Mouse (Mus musculus) hindbrain, embryonic 11.5 days (tissue): ENCODE data around the gene Pald1. TPM values are rescaled to one million over a fixed set of nuclear protein-coding genes. Genes with fewer than 3 reads are reported as not detected.

Experiments used
- ATAC-seq: fragments of 200-750 bp; cut with Nextera tagmentation; 2 replicates; pipeline ENCODE4 v1.8.0; 2017; ENCODE audit warnings: mild to moderate bottlenecking, moderate TSS enrichment, moderate library complexity; ENCODE audit not compliant: low FRiP score
- DNase-seq: peaks from one replicate; pipeline ENCODE4 v3.0.0-alpha.2; 2015; ENCODE audit warnings: low spot score
- H3K27ac ChIP-seq: fragments of 300-500 bp; sonication (generic); 2 replicates; pipeline ENCODE4 v1.5.1; 2014; ENCODE audit warnings: mild to moderate bottlenecking, low read depth, low read length
- H3K27me3 ChIP-seq: fragments of 300-500 bp; sonication (generic); 2 replicates; pipeline ENCODE4 v1.6.1; 2014; ENCODE audit warnings: mild to moderate bottlenecking, low read length, moderate library complexity, mixed read lengths; ENCODE audit not compliant: control insufficient read depth, insufficient read depth
- H3K36me3 ChIP-seq: fragments of 300-500 bp; sonication (generic); 2 replicates; pipeline ENCODE4 v1.6.1; 2014; ENCODE audit warnings: mild to moderate bottlenecking, low read length, moderate library complexity, mixed read lengths; ENCODE audit not compliant: control insufficient read depth, insufficient read depth
- H3K4me1 ChIP-seq: fragments of 300-500 bp; sonication (generic); replicated peaks from 2 replicates; pipeline ENCODE4 v1.6.1; 2014; ENCODE audit warnings: low read length, mixed read lengths; ENCODE audit not compliant: control insufficient read depth, insufficient read depth
- H3K4me2 ChIP-seq: fragments of 300-500 bp; sonication (generic); replicated peaks from 2 replicates; pipeline ENCODE4 v1.6.1; 2014; ENCODE audit warnings: mild to moderate bottlenecking, low read depth, low read length
- H3K4me3 ChIP-seq: fragments of 300-500 bp; sonication (generic); 2 replicates; pipeline ENCODE4 v1.5.1; 2014; ENCODE audit warnings: low read depth, low read length
- H3K9ac ChIP-seq: fragments of 300-500 bp; sonication (generic); 2 replicates; pipeline ENCODE4 v1.6.1; 2014; ENCODE audit warnings: low read depth, low read length
- H3K9me3 ChIP-seq: fragments of 300-500 bp; sonication (generic); 2 replicates; pipeline ENCODE4 v1.6.1; 2016; ENCODE audit warnings: low read length; ENCODE audit not compliant: control insufficient read depth
- WGBS: fragments of 180-500 bp; shearing (Covaris S2); extraction: QIAGEN DNeasy Blood & Tissue Kit; methylation state at CpG from one replicate; pipeline ENCODE4 v1.1.7; 2014; 5-methylcytosine and 5-hydroxymethylcytosine counted together
- polyA plus RNA-seq: library from polyadenylated mRNA; unstranded; fragments of >200 nt; fragmentation: Nextera tagmentation; extraction: Ambion mirVana; gene quantifications from 2 replicates; pipeline ENCODE4 v1.2.1, GENCODE M21; 2014

Pald1 gene
- polyA plus RNA-seq, 1 experiment from 2014 or later = 13.6 TPM

DNA sequence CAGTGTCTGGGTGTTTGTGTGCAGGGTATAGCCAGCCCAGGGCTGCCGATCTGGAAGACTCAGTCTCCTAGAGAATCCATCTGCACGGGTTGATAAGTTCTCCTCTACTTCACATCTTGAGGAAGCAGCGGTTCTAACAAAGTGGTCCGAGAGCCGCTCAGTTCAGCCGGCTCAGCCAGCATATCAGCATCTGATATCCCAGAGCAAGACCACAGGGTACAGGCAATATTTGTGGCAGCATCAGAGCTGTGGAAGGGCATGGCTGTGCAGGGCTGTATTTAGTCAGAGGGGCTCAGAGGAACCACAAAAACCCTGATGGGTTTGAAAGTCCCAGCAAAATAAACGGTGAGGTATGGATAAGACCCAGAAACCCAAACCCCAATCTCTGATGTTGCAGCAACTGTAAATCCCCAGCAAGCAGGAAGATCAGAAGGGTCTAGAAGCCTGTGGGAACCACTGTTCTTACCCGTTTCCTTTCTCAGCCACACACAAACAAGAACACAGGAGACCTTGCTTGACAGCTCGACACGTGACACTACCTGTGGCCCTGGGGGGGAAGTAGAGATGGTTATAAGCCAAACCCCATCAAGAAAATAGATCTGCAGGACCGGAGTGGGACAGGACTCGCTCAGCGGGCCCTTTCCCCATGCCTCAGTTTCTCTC lies 77.3 kb downstream of the Pald1 start:
- H3K27me3 ChIP-seq = no peaks in the 10 kb centered on the region
- H3K4me3 ChIP-seq = no peak overlapping the region
- no peaks in the 10 kb centered on the region for H3K9me3 ChIP-seq
- DNase-seq (no peak), ATAC-seq (no peak)
- 81% methylated on average over 13 of the region's 13 CpGs for WGBS
- no peaks in the 10 kb centered on the region for H3K36me3 ChIP-seq
- H3K4me1 ChIP-seq = no peaks in the 10 kb centered on the region
- H3K4me2 ChIP-seq = no peak overlapping the region
- H3K9ac ChIP-seq = no peak overlapping the region
- no peak overlapping the region for H3K27ac ChIP-seq

DNA sequence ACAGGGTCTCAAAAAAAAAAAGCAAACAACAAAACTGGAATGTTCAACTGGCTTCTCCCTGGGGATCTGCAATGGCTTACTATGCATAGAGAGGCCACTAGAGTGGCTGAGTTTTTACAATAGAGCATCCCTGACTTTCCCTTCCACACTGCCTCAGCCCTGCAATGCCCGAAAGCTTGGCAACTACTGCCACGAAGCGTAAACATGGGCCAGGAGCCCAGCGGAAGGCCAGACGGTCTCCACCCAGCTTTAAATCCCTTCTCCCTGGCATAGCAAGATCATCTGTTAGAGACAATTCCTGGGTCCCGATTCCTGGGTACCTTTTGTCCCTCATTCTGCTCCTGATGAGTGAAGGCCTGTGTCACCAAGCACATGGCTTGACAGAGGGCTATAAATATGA lies 79.3 kb downstream of the Pald1 start:
- WGBS = 86% methylated on average over 6 of the region's 6 CpGs
- no peak overlapping the region for H3K27ac ChIP-seq
- ATAC-seq (no peak), DNase-seq (no peak)
- H3K4me2 ChIP-seq = no peak overlapping the region
- H3K27me3 ChIP-seq = no peaks in the 10 kb centered on the region
- H3K9me3 ChIP-seq = no peaks in the 10 kb centered on the region
- H3K4me1 ChIP-seq = no peaks in the 10 kb centered on the region
- H3K36me3 ChIP-seq = no peaks in the 10 kb centered on the region
- no peak overlapping the region for H3K4me3 ChIP-seq
- H3K9ac ChIP-seq = no peak overlapping the region

DNA sequence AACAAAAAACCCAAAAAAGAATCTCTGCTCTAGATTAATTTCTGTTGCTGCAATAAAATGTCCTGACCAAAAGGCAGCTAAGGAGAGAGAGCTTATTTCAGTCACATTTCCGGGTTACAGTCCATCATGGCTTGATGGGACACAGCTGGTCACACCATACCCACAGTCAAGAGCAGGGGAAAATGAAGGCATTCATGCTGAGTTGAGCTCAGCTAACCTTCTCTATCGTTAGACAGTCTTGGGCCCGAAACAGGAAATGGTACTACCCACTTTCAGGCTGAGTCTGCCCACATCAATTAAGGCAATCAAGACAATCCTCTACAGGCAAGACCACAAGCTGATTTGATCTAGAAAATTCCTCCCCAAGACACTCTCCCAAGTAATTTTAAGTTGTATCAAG lies 82.3 kb downstream of the Pald1 start:
- H3K4me3 ChIP-seq = no peak overlapping the region
- H3K36me3 ChIP-seq = no peaks in the 10 kb centered on the region
- no peaks in the 10 kb centered on the region for H3K4me1 ChIP-seq
- no peak overlapping the region for H3K27ac ChIP-seq
- WGBS = 75% methylated on average over 3 of the region's 3 CpGs
- H3K4me2 ChIP-seq = no peak overlapping the region
- no peaks in the 10 kb centered on the region for H3K9me3 ChIP-seq
- H3K27me3 ChIP-seq = no peaks in the 10 kb centered on the region
- ATAC-seq (no peak), DNase-seq (no peak)
- H3K9ac ChIP-seq = no peak overlapping the region

DNA sequence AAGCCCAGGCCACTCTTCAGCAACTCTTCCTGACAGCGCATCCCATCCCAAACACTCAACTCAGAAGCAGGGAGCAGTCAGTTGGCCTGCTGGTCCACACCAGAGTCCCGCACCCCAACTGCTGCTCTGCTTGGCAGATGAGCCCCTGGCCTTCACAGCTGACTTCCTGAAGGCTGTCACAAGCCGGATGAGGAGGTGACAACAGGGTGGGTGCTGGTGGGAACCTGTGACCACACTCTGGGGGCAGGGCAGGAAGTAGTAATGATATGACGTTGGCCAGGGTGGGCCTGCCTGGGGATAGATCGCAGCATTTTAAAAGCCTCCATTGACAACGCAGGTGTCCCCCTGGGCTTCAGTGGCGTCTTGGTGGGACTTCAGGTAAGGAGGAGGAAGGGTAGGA lies 85.9 kb downstream of the Pald1 start, which contains the start of gene Prf1:
TSS of gene Prf1 (plus strand) at position 357 of the 400 bp plus-strand sequence.
- ATAC-seq (no peak), DNase-seq (no peak)
- Histone ChIP-seq H3K9me3 (no peaks in the 10 kb centered on the region), H3K9ac (no peak within 1 kb of the TSS), H3K27ac (no peak within 1 kb of the TSS), H3K4me3 (no peak within 1 kb of the TSS), H3K4me1 (no peaks in the 10 kb centered on the region), H3K27me3 (no peaks in the 10 kb centered on the region), H3K4me2 (no peak within 1 kb of the TSS), H3K36me3 (no peaks in the 10 kb centered on the region)
- 86% methylated on average over 7 of the region's 7 CpGs for WGBS

DNA sequence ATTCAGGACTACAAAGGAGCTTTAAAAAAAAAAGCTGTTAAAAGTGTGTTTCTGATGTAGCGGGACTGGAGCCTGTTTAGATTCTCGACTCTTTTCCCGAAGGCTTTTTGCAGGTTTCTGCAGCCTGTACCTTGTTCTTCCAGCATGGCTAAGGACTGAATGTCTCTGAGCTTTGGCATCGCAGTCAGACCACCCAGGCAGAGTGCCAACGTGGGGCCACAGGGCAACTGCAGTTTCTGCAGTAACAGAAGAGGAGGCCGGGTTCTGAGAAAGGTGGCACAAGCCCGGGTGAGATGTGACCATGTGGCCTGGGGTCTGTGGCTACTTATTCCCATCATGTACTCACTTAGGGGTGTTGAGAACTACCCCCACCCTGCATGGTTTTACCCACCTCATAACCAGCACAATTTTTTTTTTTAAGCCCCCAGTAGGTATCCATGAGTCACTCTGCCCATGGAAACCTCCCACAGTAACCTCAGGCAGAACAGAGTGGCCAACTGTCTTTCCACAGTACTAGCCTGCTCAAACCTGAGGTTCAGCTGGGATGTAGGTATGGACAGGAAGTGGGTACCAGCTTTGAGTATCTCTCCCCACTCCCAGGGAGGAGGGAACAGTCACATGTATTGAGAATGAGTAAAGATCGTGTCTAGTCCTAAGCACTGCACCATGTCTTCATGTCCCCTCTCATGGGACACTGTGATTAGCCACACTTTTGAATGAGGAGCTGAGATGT lies 86.5 kb downstream of the Pald1 start:
- Histone ChIP-seq H3K27ac (no peak overlapping the region), H3K9me3 (no peaks in the 10 kb centered on the region), H3K9ac (no peak overlapping the region), H3K36me3 (no peaks in the 10 kb centered on the region), H3K4me2 (no peak overlapping the region), H3K4me3 (no peak overlapping the region), H3K4me1 (no peaks in the 10 kb centered on the region), H3K27me3 (no peaks in the 10 kb centered on the region)
- WGBS = 91% methylated on average over 8 of the region's 8 CpGs
- DNase-seq = no peak
- no peak for ATAC-seq

DNA sequence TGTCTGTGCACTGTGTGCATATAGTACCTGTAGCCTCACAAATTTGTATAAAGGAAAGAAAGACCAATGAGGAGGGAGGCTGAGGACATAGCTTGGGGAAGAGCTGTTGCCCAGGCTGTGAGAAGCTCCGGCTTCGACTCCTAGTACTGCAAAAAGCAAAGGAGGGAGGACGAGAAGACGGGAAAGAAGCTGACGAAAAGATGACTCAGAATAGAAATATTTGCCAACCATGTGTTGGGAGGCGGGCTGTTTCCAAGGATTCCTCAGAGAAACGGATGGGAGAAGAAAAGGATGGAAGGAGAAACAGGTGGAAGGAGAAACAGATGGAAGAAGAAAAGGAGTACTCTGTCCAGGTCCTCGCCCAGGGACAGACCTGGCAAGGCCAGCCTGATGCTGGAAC lies 89.1 kb downstream of the Pald1 start:
- H3K27ac ChIP-seq = no peak overlapping the region
- H3K4me2 ChIP-seq = no peak overlapping the region
- H3K4me1 ChIP-seq = no peaks in the 10 kb centered on the region
- ATAC-seq (no peak), DNase-seq (no peak)
- no peaks in the 10 kb centered on the region for H3K27me3 ChIP-seq
- WGBS = 89% methylated on average over 8 of the region's 8 CpGs
- no peak overlapping the region for H3K4me3 ChIP-seq
- H3K9ac ChIP-seq = no peak overlapping the region
- H3K36me3 ChIP-seq = no peaks in the 10 kb centered on the region
- H3K9me3 ChIP-seq = no peaks in the 10 kb centered on the region

DNA sequence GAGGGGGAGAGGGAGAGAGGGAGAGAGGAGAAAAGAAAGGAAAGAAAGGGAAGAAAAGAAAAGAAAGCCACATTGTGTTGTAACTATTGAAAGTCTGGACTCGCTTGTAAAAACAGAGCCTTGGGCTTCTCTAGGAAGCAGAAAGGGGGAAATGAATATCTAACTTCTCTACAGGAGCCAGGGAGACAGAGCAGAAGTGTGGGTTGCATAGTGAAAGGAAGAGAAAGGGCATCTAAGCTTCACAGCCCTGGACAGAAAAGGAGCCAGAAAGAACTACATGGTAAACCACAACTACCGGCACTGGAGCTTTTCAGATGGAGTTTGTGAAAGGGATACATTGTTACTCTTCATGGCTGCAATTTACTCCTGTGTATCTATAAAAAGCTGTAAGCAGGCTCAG lies 92.9 kb downstream of the Pald1 start:
- ATAC-seq = no peak
- H3K4me3 ChIP-seq = no peak overlapping the region
- H3K27ac ChIP-seq = no peak overlapping the region
- H3K9me3 ChIP-seq = no peaks in the 10 kb centered on the region
- no peaks in the 10 kb centered on the region for H3K36me3 ChIP-seq
- no peaks in the 10 kb centered on the region for H3K27me3 ChIP-seq
- H3K9ac ChIP-seq = no peak overlapping the region
- H3K4me1 ChIP-seq = no peaks in the 10 kb centered on the region
- WGBS = 53% methylated on average over 2 of the region's 2 CpGs
- H3K4me2 ChIP-seq = no peak overlapping the region
- no peak for DNase-seq

DNA sequence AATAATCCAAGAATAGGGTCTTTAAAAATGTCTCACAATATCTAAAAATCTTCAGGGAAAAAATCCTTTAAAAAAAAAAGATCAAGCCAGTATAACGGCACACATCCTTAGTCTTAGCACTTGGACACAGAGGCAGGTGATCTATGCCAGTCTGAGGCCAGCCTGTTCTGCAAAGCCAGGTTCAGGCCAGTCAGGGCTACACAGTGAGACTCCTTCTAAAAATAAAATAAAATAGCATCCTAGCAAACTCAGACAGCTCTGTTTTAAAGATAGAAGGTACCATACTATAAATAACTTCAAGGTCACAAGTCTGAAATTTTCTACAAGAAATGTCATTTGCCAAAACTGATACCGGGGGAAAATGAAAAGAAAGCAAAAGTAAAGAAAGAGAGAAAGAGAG lies 93.3 kb downstream of the Pald1 start:
- DNase-seq (no peak), ATAC-seq (no peak)
- Histone ChIP-seq H3K36me3 (no peaks in the 10 kb centered on the region), H3K4me3 (no peak overlapping the region), H3K9ac (no peak overlapping the region), H3K27me3 (no peaks in the 10 kb centered on the region), H3K4me2 (no peak overlapping the region), H3K9me3 (no peaks in the 10 kb centered on the region), H3K27ac (no peak overlapping the region), H3K4me1 (no peaks in the 10 kb centered on the region)
- WGBS = 91% methylated on average over 2 of the region's 2 CpGs

DNA sequence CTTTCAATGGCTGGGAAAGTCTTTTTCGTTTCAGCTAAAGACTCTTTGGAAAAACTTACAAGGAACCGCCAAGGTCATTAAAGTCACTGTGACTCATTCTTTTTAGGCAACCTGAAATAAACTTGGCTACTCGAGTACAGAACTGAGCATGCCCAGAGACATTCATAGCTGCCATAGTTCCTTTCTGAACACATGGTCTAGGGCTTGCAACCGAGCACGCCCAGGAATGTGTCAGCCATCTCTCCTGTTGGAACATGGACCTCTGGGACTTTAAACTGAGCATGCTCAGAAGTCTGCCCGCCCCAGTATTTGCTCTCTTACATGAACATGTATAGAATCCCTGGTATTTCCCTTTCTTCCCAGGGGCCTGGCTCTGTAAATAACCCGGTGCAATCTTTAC lies 97.1 kb downstream of the Pald1 start:
- Histone ChIP-seq H3K4me1 (no peaks in the 10 kb centered on the region), H3K36me3 (no peaks in the 10 kb centered on the region), H3K4me3 (no peak overlapping the region), H3K27ac (no peak overlapping the region), H3K9ac (no peak overlapping the region), H3K27me3 (no peaks in the 10 kb centered on the region), H3K4me2 (no peak overlapping the region), H3K9me3 (no peaks in the 10 kb centered on the region)
- ATAC-seq (no peak), DNase-seq (no peak)
- 71% methylated on average over 7 of the region's 7 CpGs for WGBS
